Mouse (Mus musculus): Measurements from ENCODE around the gene Bmper. TPM values are rescaled to one million over a fixed set of nuclear protein-coding genes. Genes with fewer than 3 reads are reported as not detected.

Bmper gene
- total and polyA plus RNA-seq, 2 experiments from 2014 or later: 3.9 to 4.5 TPM

DNA sequence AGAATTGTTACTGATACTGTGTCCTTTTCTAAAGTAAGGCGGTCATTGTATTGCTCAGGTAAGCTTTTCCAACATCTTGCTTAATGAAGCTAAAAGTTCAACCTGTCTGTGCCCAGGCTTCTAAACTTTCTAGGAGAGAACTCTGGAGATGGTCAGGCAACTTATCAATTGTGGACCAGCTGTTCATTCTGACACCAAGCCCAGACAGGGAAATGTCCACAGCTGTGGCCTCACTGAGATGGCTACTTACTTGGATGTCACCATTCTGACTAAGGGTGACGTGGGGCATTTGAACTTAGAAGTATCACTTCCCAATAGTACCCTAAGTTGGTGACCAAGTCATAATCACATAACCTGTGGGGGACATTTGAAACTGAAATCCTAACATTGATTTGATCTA lies 129.5 kb downstream of the Bmper start:
- H3K36me3 ChIP-seq (replicated peaks; ENCODE audit: control insufficient read depth, insufficient read depth, low read length): no peaks in the 10 kb centered on the region

DNA sequence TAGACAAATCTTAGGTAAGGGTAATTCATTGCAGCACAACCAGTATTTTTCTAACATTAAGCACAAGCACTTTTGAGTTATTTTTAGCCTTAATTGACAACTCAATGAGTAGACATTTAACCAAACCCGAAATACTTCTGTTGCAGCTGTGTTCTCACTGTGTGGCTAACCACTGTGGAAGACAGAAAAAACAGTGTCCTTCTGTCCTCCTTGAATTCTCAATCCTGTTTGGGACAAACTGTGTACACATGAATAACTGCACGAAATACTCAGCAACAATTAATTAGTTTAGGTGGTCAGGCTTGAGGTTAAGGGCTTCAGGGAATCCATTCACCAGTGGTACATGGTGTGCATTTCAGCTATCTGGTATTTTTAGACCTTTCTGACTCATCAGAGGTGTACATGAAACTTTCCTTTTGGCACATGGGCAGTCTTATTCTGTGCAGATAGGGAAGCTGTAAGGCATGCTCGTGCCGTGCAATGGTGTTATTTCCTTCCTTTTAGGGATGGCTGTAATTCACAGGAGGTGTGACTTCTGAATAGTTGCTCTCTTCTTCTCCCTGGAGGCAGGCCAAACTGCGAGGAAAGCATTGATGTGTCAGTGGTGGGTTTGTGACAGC lies 131.4 kb downstream of the Bmper start:
- TF ChIP-seq EP300 (IDR thresholded peaks at IDR 0.05; ENCODE audit: low read depth) (no peak), CTCF (IDR thresholded peaks at IDR 0.05; ENCODE audit: low read depth) (no peak)
- DNase-seq (ENCODE audit: low spot score) (peak; percentile 78), ATAC-seq (ENCODE audit: insufficient read depth, low read depth) (peak; percentile 89; the same call in 1 of the 2 replicates)
- 19% methylated on average over 5 of the region's 5 CpGs for WGBS
- no peak overlapping the region for H3K4me3 ChIP-seq (ENCODE audit: low read depth, low read length)
- no peaks in the 10 kb centered on the region for H3K36me3 ChIP-seq (replicated peaks; ENCODE audit: control insufficient read depth, insufficient read depth, low read length)
- no peaks in the 10 kb centered on the region for H3K27me3 ChIP-seq (ENCODE audit: control insufficient read depth, insufficient read depth, low read length)
- no peaks in the 10 kb centered on the region for H3K9me3 ChIP-seq (replicated peaks; ENCODE audit: control insufficient read depth, low read length)
- no peak overlapping the region for H3K9ac ChIP-seq (replicated peaks; ENCODE audit: low read depth, low read length)
- no peak overlapping the region for H3K4me2 ChIP-seq (ENCODE audit: low read depth, low read length)
- no peaks in the 10 kb centered on the region; the same call in 1 of the 2 replicates for H3K4me1 ChIP-seq (ENCODE audit: control insufficient read depth, insufficient read depth)
- peak overlapping the region; percentile 70 for H3K27ac ChIP-seq (ENCODE audit: low read depth)

More for the DNA sequence above, 129.5 kb downstream of the Bmper start:
- no peak for TF ChIP-seq EP300 (IDR thresholded peaks at IDR 0.05; ENCODE audit: low read depth)
- TF ChIP-seq CTCF (IDR thresholded peaks at IDR 0.05; ENCODE audit: low read depth): no peak
- Histone ChIP-seq H3K4me3 (ENCODE audit: low read depth, low read length) (no peak overlapping the region), H3K9me3 (replicated peaks; ENCODE audit: control insufficient read depth, low read length) (no peaks in the 10 kb centered on the region), H3K4me2 (ENCODE audit: low read depth, low read length) (no peak overlapping the region), H3K9ac (replicated peaks; ENCODE audit: low read depth, low read length) (no peak overlapping the region), H3K27me3 (ENCODE audit: control insufficient read depth, insufficient read depth, low read length) (no peaks in the 10 kb centered on the region), H3K4me1 (ENCODE audit: control insufficient read depth, insufficient read depth) (no peaks in the 10 kb centered on the region; the same call in 1 of the 2 replicates), H3K27ac (ENCODE audit: low read depth) (no peak overlapping the region)
- DNase-seq (ENCODE audit: low spot score) (no peak), ATAC-seq (ENCODE audit: insufficient read depth, low read depth) (no peak)
- whole genome bisulfite sequencing: 85% methylated on average over 2 of the region's 2 CpGs

DNA sequence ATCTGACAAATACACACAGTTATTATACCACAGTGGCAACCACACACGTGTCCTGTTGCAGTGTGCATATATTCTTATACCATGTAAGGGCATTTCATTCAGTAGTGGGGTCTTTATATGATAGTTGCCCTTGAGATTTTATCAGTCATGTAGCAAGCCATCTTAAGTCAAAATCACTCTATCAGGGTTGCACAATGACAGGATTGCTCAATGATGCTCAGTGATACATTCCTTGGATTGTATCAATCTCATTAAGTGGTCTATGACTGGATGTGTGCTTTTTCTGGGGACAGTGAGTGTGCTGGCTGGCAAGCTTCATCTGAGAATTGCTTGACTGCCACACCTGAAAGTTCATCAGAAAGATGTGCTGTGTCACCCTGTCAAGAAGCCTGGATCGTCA lies 135.2 kb downstream of the Bmper start:
- H3K27ac ChIP-seq (ENCODE audit: low read depth): no peak overlapping the region
- 86% methylated on average over 2 of the region's 2 CpGs for WGBS
- H3K4me3 ChIP-seq (ENCODE audit: low read depth, low read length): no peak overlapping the region
- H3K36me3 ChIP-seq (replicated peaks; ENCODE audit: control insufficient read depth, insufficient read depth, low read length): no peaks in the 10 kb centered on the region
- ATAC-seq (ENCODE audit: insufficient read depth, low read depth) (no peak), DNase-seq (ENCODE audit: low spot score) (no peak)
- H3K9me3 ChIP-seq (replicated peaks; ENCODE audit: control insufficient read depth, low read length): no peaks in the 10 kb centered on the region
- TF ChIP-seq CTCF (IDR thresholded peaks at IDR 0.05; ENCODE audit: low read depth): no peak
- TF ChIP-seq EP300 (IDR thresholded peaks at IDR 0.05; ENCODE audit: low read depth): no peak
- H3K9ac ChIP-seq (replicated peaks; ENCODE audit: low read depth, low read length): no peak overlapping the region
- no peaks in the 10 kb centered on the region; the same call in 1 of the 2 replicates for H3K4me1 ChIP-seq (ENCODE audit: control insufficient read depth, insufficient read depth)
- H3K27me3 ChIP-seq (ENCODE audit: control insufficient read depth, insufficient read depth, low read length): no peaks in the 10 kb centered on the region
- H3K4me2 ChIP-seq (ENCODE audit: low read depth, low read length): no peak overlapping the region

- Histone ChIP-seq H3K4me3 (ENCODE audit: low read depth, low read length) (no peak overlapping the region), H3K27ac (ENCODE audit: low read depth) (no peak overlapping the region)
- WGBS: 75% methylated on average over 2 of the region's 2 CpGs
Observed at GRCm38 (mm10) chr9:23363139-23363538, 140.3 kb downstream of the Bmper start.

DNA sequence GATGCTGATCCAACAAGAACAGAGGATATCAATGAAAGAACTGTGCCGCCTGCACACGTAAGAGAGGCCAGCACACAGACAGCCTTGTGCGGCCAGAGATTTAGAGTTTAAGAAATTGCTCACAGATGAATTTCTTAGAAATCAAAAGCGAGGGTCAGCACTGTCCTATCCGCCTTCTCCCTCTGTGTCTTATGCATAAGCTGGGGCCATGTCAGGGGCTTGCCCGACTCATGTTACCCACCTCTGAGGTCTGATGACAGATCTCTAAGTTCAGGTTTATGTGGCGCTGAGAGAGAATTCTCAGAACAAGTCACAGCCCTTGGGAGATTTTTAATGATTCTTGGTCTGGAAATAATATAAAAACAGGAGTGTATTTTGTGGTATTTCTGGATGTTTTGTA lies 140.7 kb downstream of the Bmper start:
- Histone ChIP-seq H3K4me1 (ENCODE audit: control insufficient read depth, insufficient read depth) (no peaks in the 10 kb centered on the region), H3K9ac (replicated peaks; ENCODE audit: low read depth, low read length) (no peak overlapping the region), H3K27ac (ENCODE audit: low read depth) (no peak overlapping the region), H3K27me3 (ENCODE audit: control insufficient read depth, insufficient read depth, low read length) (no peaks in the 10 kb centered on the region), H3K4me3 (ENCODE audit: low read depth, low read length) (no peak overlapping the region), H3K9me3 (replicated peaks; ENCODE audit: control insufficient read depth, low read length) (no peaks in the 10 kb centered on the region), H3K4me2 (ENCODE audit: low read depth, low read length) (no peak overlapping the region), H3K36me3 (replicated peaks; ENCODE audit: control insufficient read depth, insufficient read depth, low read length) (no peaks in the 10 kb centered on the region)
- ATAC-seq (ENCODE audit: insufficient read depth, low read depth) (no peak), DNase-seq (ENCODE audit: low spot score) (no peak)
- 89% methylated on average over 7 of the region's 7 CpGs for WGBS
- TF ChIP-seq CTCF (IDR thresholded peaks at IDR 0.05; ENCODE audit: low read depth) (no peak), EP300 (IDR thresholded peaks at IDR 0.05; ENCODE audit: low read depth) (no peak)

More at GRCm38 (mm10) chr9:23363139-23363538, 140.3 kb downstream of the Bmper start:
- no peaks in the 10 kb centered on the region for H3K27me3 ChIP-seq (ENCODE audit: control insufficient read depth, insufficient read depth, low read length)
- no peak overlapping the region for H3K9ac ChIP-seq (replicated peaks; ENCODE audit: low read depth, low read length)
- no peak for DNase-seq (ENCODE audit: low spot score)
- H3K9me3 ChIP-seq (replicated peaks; ENCODE audit: control insufficient read depth, low read length): no peaks in the 10 kb centered on the region
- no peak for ATAC-seq (ENCODE audit: insufficient read depth, low read depth)
- no peaks in the 10 kb centered on the region for H3K36me3 ChIP-seq (replicated peaks; ENCODE audit: control insufficient read depth, insufficient read depth, low read length)
- H3K4me2 ChIP-seq (ENCODE audit: low read depth, low read length): no peak overlapping the region
- no peaks in the 10 kb centered on the region for H3K4me1 ChIP-seq (ENCODE audit: control insufficient read depth, insufficient read depth)
- TF ChIP-seq EP300 (IDR thresholded peaks at IDR 0.05; ENCODE audit: low read depth) (no peak), CTCF (IDR thresholded peaks at IDR 0.05; ENCODE audit: low read depth) (no peak)

GRCm38 (mm10) chr9:23364047-23364446 lies 141.2 kb downstream of the Bmper start:
- H3K36me3 ChIP-seq (replicated peaks; ENCODE audit: control insufficient read depth, insufficient read depth, low read length): no peaks in the 10 kb centered on the region
- DNase-seq (ENCODE audit: low spot score) (no peak), ATAC-seq (ENCODE audit: insufficient read depth, low read depth) (no peak)
- TF ChIP-seq CTCF (IDR thresholded peaks at IDR 0.05; ENCODE audit: low read depth): no peak
- TF ChIP-seq EP300 (IDR thresholded peaks at IDR 0.05; ENCODE audit: low read depth): no peak
- no peak overlapping the region for H3K4me3 ChIP-seq (ENCODE audit: low read depth, low read length)
- H3K4me1 ChIP-seq (ENCODE audit: control insufficient read depth, insufficient read depth): no peaks in the 10 kb centered on the region
- H3K27me3 ChIP-seq (ENCODE audit: control insufficient read depth, insufficient read depth, low read length): no peaks in the 10 kb centered on the region
- H3K27ac ChIP-seq (ENCODE audit: low read depth): no peak overlapping the region
- H3K9ac ChIP-seq (replicated peaks; ENCODE audit: low read depth, low read length): no peak overlapping the region
- no peak overlapping the region for H3K4me2 ChIP-seq (ENCODE audit: low read depth, low read length)
- 65% methylated on average over 2 of the region's 2 CpGs for WGBS
- H3K9me3 ChIP-seq (replicated peaks; ENCODE audit: control insufficient read depth, low read length): no peaks in the 10 kb centered on the region
